ENCODE assay signal across 15 mouse cellular contexts in genomic region chr4:104218765-104219164, GRCm38 (mm10).
DNase-seq lines count a peak whose midpoint lies in the region; ATAC-seq lines count a peak whose summit lies in the region.
"Had no signal": no experiment of that assay in that cellular context is flagged by ENCODE, and none has a peak within 500 bp of the region (broad histone marks: within the 10 kb centered on the region; RNA-seq: fewer than 3 reads in every experiment).

No protein-coding gene starts in this region.

- H3K4me3 ChIP-seq in forebrain, embryonic 14.5 days (ENCODE audit: low read depth, low read length), result no peak overlapping the region
- no peak overlapping the region for H3K4me3 ChIP-seq in forebrain, embryonic 11.5 days (ENCODE audit: low read depth, low read length)
- H3K4me3 ChIP-seq in limb, embryonic 10.5 days, result no peak overlapping the region
- H3K4me3 ChIP-seq: embryonic facial prominence, embryonic 10.5 days; heart, embryonic 15.5 days; hindbrain, embryonic 15.5 days had no signal

- H3K36me3 ChIP-seq in forebrain, embryonic 14.5 days (ENCODE audit: control insufficient read depth, insufficient read depth, low read length), result no peaks in the 10 kb centered on the region
- H3K36me3 ChIP-seq in forebrain, embryonic 11.5 days (ENCODE audit: control insufficient read depth, insufficient read depth, low read length), result no peaks in the 10 kb centered on the region
- H3K36me3 ChIP-seq in limb, embryonic 10.5 days, result no peaks in the 10 kb centered on the region
- H3K36me3 ChIP-seq: embryonic facial prominence, embryonic 10.5 days; G1E; heart, embryonic 15.5 days; hindbrain, embryonic 15.5 days had no signal

- no peaks in the 10 kb centered on the region for H3K27me3 ChIP-seq in forebrain, embryonic 14.5 days (replicated peaks; ENCODE audit: control insufficient read depth, insufficient read depth, low read length)
- no peaks in the 10 kb centered on the region for H3K27me3 ChIP-seq in forebrain, embryonic 11.5 days (ENCODE audit: control insufficient read depth, insufficient read depth, low read length)
- no peaks in the 10 kb centered on the region for H3K27me3 ChIP-seq in limb, embryonic 10.5 days (ENCODE audit: low read depth, poor library complexity, severe bottlenecking)
- H3K27me3 ChIP-seq: hindbrain, embryonic 15.5 days had no signal

- peak; percentile 68 for DNase-seq in forebrain, embryonic 14.5 days (ENCODE audit: low spot score)
- no peak for DNase-seq in forebrain, embryonic 11.5 days (ENCODE audit: low spot score)
- DNase-seq in layer of hippocampus, adult 9-11 months, result peak; percentile 22
- DNase-seq in layer of hippocampus, postnatal 25 days (ENCODE audit: extremely low spot score in 1 of 2, low spot score in 1 of 2), result no peak
- peak; percentile 74 for DNase-seq in Muller cell, postnatal 12 days (ENCODE audit: inconsistent ontology term)
- DNase-seq in kidney, postnatal 10 days, result peak; percentile 34
- DNase-seq in limb, embryonic 10.5 days (ENCODE audit: low spot score), result no peak
- DNase-seq: lung, postnatal 36 days; right cerebral cortex, postnatal 14 days; thymus, adult 2 months had no signal

- no peak overlapping the region for H3K4me2 ChIP-seq in forebrain, embryonic 14.5 days (ENCODE audit: low read length)
- H3K4me2 ChIP-seq in forebrain, embryonic 11.5 days (ENCODE audit: low read depth, low read length, severe bottlenecking), result no peak overlapping the region
- H3K4me2 ChIP-seq: heart, embryonic 15.5 days; hindbrain, embryonic 15.5 days had no signal

- WGBS in forebrain, embryonic 14.5 days, result 38% methylated on average over 6 of the region's 6 CpGs
- 77% methylated on average over 6 of the region's 6 CpGs for WGBS in forebrain, embryonic 11.5 days
- 68% methylated on average over 6 of the region's 6 CpGs for WGBS in limb, embryonic 10.5 days

- H3K9me3 ChIP-seq in forebrain, embryonic 14.5 days (replicated peaks; ENCODE audit: control insufficient read depth, low read length), result no peaks in the 10 kb centered on the region
- no peaks in the 10 kb centered on the region for H3K9me3 ChIP-seq in forebrain, embryonic 11.5 days (ENCODE audit: control insufficient read depth, low read length)
- H3K9me3 ChIP-seq in limb, embryonic 10.5 days (replicated peaks), result no peaks in the 10 kb centered on the region
- H3K9me3 ChIP-seq: embryonic facial prominence, embryonic 10.5 days; heart, embryonic 15.5 days; hindbrain, embryonic 15.5 days had no signal

- H3K4me1 ChIP-seq in forebrain, embryonic 14.5 days (ENCODE audit: control insufficient read depth, insufficient read depth, low read length), result peaks cover 21% of the 10 kb centered on the region
- peaks cover 5% of the 10 kb centered on the region; the same call in 1 of the 2 replicates for H3K4me1 ChIP-seq in forebrain, embryonic 11.5 days (replicated peaks; ENCODE audit: control insufficient read depth, insufficient read depth, low read length)
- peaks cover 9% of the 10 kb centered on the region for H3K4me1 ChIP-seq in limb, embryonic 10.5 days

- H3K9ac ChIP-seq in forebrain, embryonic 14.5 days (ENCODE audit: low read length), result no peak overlapping the region
- H3K9ac ChIP-seq in forebrain, embryonic 11.5 days (ENCODE audit: low read length), result no peak overlapping the region
- H3K9ac ChIP-seq: heart, embryonic 15.5 days; hindbrain, embryonic 15.5 days had no signal

- ATAC-seq in forebrain, embryonic 14.5 days, result peak; percentile 54
- no peak for ATAC-seq in forebrain, embryonic 11.5 days (replicated peaks; ENCODE audit: low FRiP score)
- ATAC-seq in CD4-positive, CD25-positive, alpha-beta regulatory T cell, adult 4 months, result no peak

- no peak overlapping the region for H3K27ac ChIP-seq in forebrain, embryonic 14.5 days (ENCODE audit: low read depth, low read length)
- no peak overlapping the region for H3K27ac ChIP-seq in forebrain, embryonic 11.5 days (ENCODE audit: low read depth, low read length)
- no peak overlapping the region for H3K27ac ChIP-seq in limb, embryonic 10.5 days
- H3K27ac ChIP-seq: embryonic facial prominence, embryonic 10.5 days; heart, embryonic 15.5 days; hindbrain, embryonic 15.5 days had no signal

Comparison
In these comparisons a context has a peak if more than half of its experiments do, and no peak if none do; other contexts are left out.
1. DNase-seq: peak in forebrain, embryonic 14.5 days (single experiment), layer of hippocampus, adult 9-11 months (single experiment), Muller cell, postnatal 12 days (single experiment) and kidney, postnatal 10 days (single experiment); none in forebrain, embryonic 11.5 days (single experiment), layer of hippocampus, postnatal 25 days (0 of 2) and limb, embryonic 10.5 days (single experiment).